Mouse (Mus musculus): Measurements from ENCODE around the gene Cx3cr1. TPM values are rescaled to one million over a fixed set of nuclear protein-coding genes. Genes with fewer than 3 reads are reported as not detected.

The Cx3cr1 gene
- polyA plus RNA-seq, 1 experiment, result 7.5 TPM

DNA sequence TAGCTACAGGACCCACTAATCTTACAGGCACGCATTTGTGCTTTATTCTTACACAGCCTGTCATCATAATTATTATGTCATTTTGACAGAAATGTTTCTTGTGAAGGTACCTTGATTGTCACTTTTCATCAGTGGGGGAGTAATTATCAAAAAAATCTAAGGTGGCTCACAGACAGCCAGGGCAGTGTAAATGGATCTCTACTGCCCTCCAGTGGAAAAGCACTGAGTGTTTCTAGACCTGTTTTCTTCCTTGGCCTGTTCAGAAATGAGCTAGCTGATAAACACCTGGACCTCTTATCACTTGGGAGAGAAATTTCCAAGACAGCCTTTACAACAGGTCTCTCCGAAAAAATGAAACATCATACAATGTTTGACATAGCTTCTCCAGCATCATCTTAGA, 179.0 kb downstream of the Cx3cr1 start:
- peaks cover 5% of the 10 kb centered on the region for H3K4me1 ChIP-seq (replicated peaks; ENCODE audit: control insufficient read depth, insufficient read depth, low read length)
- H3K36me3 ChIP-seq (ENCODE audit: control insufficient read depth, insufficient read depth, low read length), result no peaks in the 10 kb centered on the region
- H3K27ac ChIP-seq (ENCODE audit: control insufficient read depth, insufficient read depth, low read length), result no peak overlapping the region
- peak; percentile 37 for DNase-seq
- no peak overlapping the region for H3K4me3 ChIP-seq (ENCODE audit: control insufficient read depth, insufficient read depth, low read length)
- H3K27me3 ChIP-seq (ENCODE audit: control insufficient read depth, insufficient read depth, low read length), result no peaks in the 10 kb centered on the region
- 80% methylated on average over 2 of the region's 2 CpGs for WGBS
- TF ChIP-seq CTCF (IDR thresholded peaks at IDR 0.05; ENCODE audit: borderline replicate concordance, control insufficient read depth, extremely low read depth, insufficient read depth, low read length, poor library complexity), result no peak
- no peak for TF ChIP-seq POLR2A (IDR thresholded peaks at IDR 0.05; ENCODE audit: control insufficient read depth, extremely low read depth, insufficient read depth, low read length, poor library complexity)

DNA sequence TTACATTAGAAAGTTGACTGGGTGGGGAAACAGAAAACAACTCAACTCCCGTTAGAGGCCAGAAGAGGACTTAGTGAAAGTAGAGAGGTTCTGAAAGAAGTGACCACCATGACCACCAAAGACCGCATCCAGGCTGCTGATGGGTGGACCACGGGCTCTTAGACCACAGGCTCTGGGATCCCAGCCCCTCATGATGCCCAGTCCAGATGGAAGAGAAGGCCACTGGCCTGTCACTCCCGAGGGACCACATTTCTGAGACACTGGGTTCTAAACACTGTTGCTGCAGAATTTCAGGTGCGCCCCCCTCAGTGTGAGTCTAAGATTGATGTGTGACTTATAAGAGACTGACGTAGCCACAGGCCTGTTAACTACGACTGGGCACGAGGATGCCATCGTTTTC, 180.2 kb downstream of the Cx3cr1 start:
- WGBS, result 94% methylated on average over 9 of the region's 9 CpGs
- Histone ChIP-seq H3K4me3 (ENCODE audit: control insufficient read depth, insufficient read depth, low read length) (no peak overlapping the region), H3K4me1 (replicated peaks; ENCODE audit: control insufficient read depth, insufficient read depth, low read length) (no peaks in the 10 kb centered on the region), H3K36me3 (ENCODE audit: control insufficient read depth, insufficient read depth, low read length) (no peaks in the 10 kb centered on the region), H3K27ac (ENCODE audit: control insufficient read depth, insufficient read depth, low read length) (no peak overlapping the region), H3K27me3 (ENCODE audit: control insufficient read depth, insufficient read depth, low read length) (no peaks in the 10 kb centered on the region)
- DNase-seq, result no peak
- TF ChIP-seq POLR2A (IDR thresholded peaks at IDR 0.05; ENCODE audit: control insufficient read depth, extremely low read depth, insufficient read depth, low read length, poor library complexity) (no peak), CTCF (IDR thresholded peaks at IDR 0.05; ENCODE audit: borderline replicate concordance, control insufficient read depth, extremely low read depth, insufficient read depth, low read length, poor library complexity) (no peak)

DNA sequence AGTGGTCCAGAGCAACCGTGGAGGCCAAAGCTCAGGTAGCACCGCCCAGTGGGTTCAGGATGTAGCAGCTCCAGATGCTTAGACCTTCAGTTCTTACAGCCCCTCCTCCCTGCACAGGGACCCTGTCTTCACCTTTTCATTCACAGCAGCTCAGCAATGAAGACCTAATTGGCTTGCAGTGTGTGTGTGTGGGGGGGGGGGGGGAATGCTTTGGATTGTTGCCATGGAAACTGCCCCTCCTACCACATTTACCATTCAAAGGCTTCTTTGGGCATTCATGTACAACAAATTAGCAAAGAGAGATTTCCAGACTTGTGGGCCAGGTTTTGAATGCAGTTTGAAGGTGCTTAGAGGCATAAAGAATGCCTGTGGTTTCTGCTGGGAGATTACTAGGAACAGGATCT, 180.8 kb downstream of the Cx3cr1 start:
- Histone ChIP-seq H3K4me1 (replicated peaks; ENCODE audit: control insufficient read depth, insufficient read depth, low read length) (no peaks in the 10 kb centered on the region), H3K27ac (ENCODE audit: control insufficient read depth, insufficient read depth, low read length) (no peak overlapping the region), H3K27me3 (ENCODE audit: control insufficient read depth, insufficient read depth, low read length) (no peaks in the 10 kb centered on the region), H3K4me3 (ENCODE audit: control insufficient read depth, insufficient read depth, low read length) (no peak overlapping the region), H3K36me3 (ENCODE audit: control insufficient read depth, insufficient read depth, low read length) (no peaks in the 10 kb centered on the region)
- TF ChIP-seq CTCF (IDR thresholded peaks at IDR 0.05; ENCODE audit: borderline replicate concordance, control insufficient read depth, extremely low read depth, insufficient read depth, low read length, poor library complexity) (no peak), POLR2A (IDR thresholded peaks at IDR 0.05; ENCODE audit: control insufficient read depth, extremely low read depth, insufficient read depth, low read length, poor library complexity) (no peak)
- 72% methylated on average over 2 of the region's 2 CpGs for WGBS
- no peak for DNase-seq

DNA sequence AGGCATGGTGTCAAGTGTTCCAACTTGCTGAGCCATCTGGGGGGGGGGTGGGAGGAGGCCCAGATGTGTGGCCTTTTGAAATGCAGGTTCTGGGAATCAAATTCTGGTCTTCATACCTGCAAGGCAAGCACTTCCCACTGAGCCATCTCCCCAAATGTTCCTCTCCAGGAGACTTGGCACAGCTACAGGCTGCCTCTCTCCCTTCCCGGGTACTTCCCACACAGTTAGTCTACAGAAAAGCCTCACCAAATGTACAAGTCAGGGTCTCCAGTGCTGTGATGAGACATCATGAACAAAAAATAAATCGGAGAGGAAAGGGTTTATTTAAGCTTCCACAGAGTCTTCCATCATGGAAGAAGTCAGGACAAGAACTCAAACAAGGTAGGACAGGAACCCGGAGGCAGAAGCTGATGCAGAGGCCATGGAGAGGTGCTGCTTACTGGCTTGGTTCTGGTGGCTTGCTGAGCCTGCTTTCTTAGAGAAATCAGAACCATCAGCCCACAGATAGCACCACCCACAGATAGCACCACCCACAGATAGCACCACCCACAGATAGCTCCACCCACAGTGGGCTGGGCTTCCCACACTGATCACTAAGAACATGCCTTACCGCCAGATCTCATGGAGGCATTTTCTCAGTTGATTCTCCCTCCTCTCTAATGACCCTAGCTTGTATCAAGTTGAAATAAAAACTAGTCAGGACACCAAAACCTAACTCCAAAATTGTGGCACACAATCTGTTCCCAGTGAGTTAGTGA, 182.4 kb downstream of the Cx3cr1 start:
- Histone ChIP-seq H3K4me3 (ENCODE audit: control insufficient read depth, insufficient read depth, low read length) (no peak overlapping the region), H3K36me3 (ENCODE audit: control insufficient read depth, insufficient read depth, low read length) (no peaks in the 10 kb centered on the region), H3K27me3 (ENCODE audit: control insufficient read depth, insufficient read depth, low read length) (no peaks in the 10 kb centered on the region), H3K4me1 (replicated peaks; ENCODE audit: control insufficient read depth, insufficient read depth, low read length) (no peaks in the 10 kb centered on the region), H3K27ac (ENCODE audit: control insufficient read depth, insufficient read depth, low read length) (no peak overlapping the region)
- 86% methylated on average over 4 of the region's 4 CpGs for WGBS
- DNase-seq, result no peak
- TF ChIP-seq POLR2A (IDR thresholded peaks at IDR 0.05; ENCODE audit: control insufficient read depth, extremely low read depth, insufficient read depth, low read length, poor library complexity) (no peak), CTCF (IDR thresholded peaks at IDR 0.05; ENCODE audit: borderline replicate concordance, control insufficient read depth, extremely low read depth, insufficient read depth, low read length, poor library complexity) (no peak)

DNA sequence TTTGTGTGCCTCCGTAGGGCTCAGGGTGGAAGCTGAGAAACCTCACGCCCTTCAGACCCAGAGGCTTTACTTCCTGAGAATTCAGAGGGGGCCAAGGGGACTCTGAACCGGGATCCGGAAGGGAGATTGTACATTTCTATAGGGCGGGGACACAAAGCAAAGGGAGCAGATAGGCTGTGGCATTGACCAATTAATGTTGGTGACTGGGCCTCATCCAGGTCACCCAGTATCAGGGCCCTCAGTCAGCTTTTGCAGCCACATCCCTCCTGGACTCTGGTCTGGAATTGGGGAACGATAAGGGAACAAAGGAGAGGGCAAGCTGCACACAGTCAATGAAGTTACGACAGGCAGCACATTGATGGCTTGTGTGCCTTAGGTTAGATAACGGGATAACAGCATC, 215.5 kb downstream of the Cx3cr1 start:
- H3K27me3 ChIP-seq (ENCODE audit: control insufficient read depth, insufficient read depth, low read length), result no peaks in the 10 kb centered on the region
- no peaks in the 10 kb centered on the region for H3K36me3 ChIP-seq (ENCODE audit: control insufficient read depth, insufficient read depth, low read length)
- no peaks in the 10 kb centered on the region for H3K4me1 ChIP-seq (replicated peaks; ENCODE audit: control insufficient read depth, insufficient read depth, low read length)
- H3K4me3 ChIP-seq (ENCODE audit: control insufficient read depth, insufficient read depth, low read length), result no peak overlapping the region
- DNase-seq, result no peak
- TF ChIP-seq CTCF (IDR thresholded peaks at IDR 0.05; ENCODE audit: borderline replicate concordance, control insufficient read depth, extremely low read depth, insufficient read depth, low read length, poor library complexity) (no peak), POLR2A (IDR thresholded peaks at IDR 0.05; ENCODE audit: control insufficient read depth, extremely low read depth, insufficient read depth, low read length, poor library complexity) (no peak)
- no peak overlapping the region for H3K27ac ChIP-seq (ENCODE audit: control insufficient read depth, insufficient read depth, low read length)
- WGBS, result 86% methylated on average over 8 of the region's 8 CpGs

DNA sequence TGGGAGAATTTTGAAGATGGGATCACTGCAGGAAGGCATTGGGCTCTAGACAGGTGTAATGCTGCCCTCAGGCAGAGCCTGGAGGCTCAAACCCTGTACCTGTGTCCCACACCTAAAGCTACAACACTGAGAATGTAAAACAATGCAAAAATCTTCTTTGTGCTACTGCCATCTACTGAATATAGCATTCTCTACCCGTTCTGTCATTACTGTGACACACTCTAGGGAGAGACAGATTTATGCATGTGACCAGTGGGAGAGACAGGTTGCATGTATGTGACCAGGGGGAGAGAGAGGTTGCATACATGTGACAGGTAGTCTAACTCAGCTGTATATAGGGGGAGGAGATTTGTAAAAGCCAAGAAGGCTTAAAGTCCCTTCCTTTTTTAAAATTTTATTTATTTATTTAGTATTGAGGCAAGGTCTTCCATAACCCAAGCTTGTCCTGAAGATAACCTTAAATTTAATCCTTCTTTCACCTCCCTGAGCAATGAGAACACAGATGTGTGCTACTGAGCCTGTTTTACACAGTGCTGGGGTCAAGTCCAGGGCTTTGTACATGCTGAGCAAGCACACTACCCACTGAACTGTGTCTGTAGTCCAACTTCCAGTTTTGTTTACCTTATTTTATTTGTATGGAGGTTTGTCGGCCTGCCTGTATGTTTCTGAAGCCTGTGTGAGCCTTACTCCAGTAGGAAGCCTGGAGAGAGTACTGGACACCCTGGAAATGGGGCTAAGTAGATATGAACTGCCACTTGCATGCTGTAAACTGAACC, 216.4 kb downstream of the Cx3cr1 start:
- no peak for TF ChIP-seq CTCF (IDR thresholded peaks at IDR 0.05; ENCODE audit: borderline replicate concordance, control insufficient read depth, extremely low read depth, insufficient read depth, low read length, poor library complexity)
- TF ChIP-seq POLR2A (IDR thresholded peaks at IDR 0.05; ENCODE audit: control insufficient read depth, extremely low read depth, insufficient read depth, low read length, poor library complexity), result no peak
- Histone ChIP-seq H3K27ac (ENCODE audit: control insufficient read depth, insufficient read depth, low read length) (no peak overlapping the region), H3K36me3 (ENCODE audit: control insufficient read depth, insufficient read depth, low read length) (no peaks in the 10 kb centered on the region), H3K4me3 (ENCODE audit: control insufficient read depth, insufficient read depth, low read length) (no peak overlapping the region), H3K4me1 (replicated peaks; ENCODE audit: control insufficient read depth, insufficient read depth, low read length) (no peaks in the 10 kb centered on the region), H3K27me3 (ENCODE audit: control insufficient read depth, insufficient read depth, low read length) (no peaks in the 10 kb centered on the region)
- 54% methylated on average over 2 of the region's 2 CpGs for WGBS
- DNase-seq, result no peak
